Mouse (Mus musculus) megakaryocyte-erythroid progenitor cell, adult 5 weeks (primary cell): ENCODE measurements around the gene Scimp. TPM values are rescaled to one million over a fixed set of nuclear protein-coding genes. Genes with fewer than 3 reads are reported as not detected.

Source experiments
- polyA plus RNA-seq: library from polyadenylated mRNA; stranded (reverse); fragments of >175 nt; gene quantifications from 2 replicates; pipeline ENCODE4 v1.2.3, GENCODE M21; 2012

The Scimp gene
- polyA plus RNA-seq = not detected in 2 replicates

DNA sequence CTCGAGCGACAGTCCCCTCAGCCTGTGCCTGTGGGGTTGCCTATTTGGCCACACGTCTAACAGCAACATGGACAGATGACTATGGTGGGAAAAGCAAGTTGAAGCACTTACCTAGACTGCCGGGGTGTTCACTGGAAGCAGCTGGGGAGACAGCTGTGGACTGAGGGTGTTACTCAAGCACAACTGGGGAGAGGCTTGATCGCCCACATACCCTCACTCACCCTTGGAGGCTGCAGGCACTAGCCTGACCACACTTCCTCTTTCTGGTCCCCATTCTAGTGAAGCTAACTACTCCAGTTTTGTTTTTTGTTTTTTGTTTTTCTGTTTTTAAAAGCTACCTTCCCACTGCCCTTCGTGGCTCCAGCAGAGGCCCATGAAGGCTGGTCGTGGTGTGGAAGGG, at the start of gene Scimp:
Gene Scimp, minus strand, starts transcription at position 222 of the 400 bp plus-strand sequence.

GRCm38 (mm10) chr11:70844559-70845456, 32.4 kb upstream of the Scimp start, which contains the start of gene Rabep1:
Rabep1 (plus strand) TSS chr11:70844778.

DNA sequence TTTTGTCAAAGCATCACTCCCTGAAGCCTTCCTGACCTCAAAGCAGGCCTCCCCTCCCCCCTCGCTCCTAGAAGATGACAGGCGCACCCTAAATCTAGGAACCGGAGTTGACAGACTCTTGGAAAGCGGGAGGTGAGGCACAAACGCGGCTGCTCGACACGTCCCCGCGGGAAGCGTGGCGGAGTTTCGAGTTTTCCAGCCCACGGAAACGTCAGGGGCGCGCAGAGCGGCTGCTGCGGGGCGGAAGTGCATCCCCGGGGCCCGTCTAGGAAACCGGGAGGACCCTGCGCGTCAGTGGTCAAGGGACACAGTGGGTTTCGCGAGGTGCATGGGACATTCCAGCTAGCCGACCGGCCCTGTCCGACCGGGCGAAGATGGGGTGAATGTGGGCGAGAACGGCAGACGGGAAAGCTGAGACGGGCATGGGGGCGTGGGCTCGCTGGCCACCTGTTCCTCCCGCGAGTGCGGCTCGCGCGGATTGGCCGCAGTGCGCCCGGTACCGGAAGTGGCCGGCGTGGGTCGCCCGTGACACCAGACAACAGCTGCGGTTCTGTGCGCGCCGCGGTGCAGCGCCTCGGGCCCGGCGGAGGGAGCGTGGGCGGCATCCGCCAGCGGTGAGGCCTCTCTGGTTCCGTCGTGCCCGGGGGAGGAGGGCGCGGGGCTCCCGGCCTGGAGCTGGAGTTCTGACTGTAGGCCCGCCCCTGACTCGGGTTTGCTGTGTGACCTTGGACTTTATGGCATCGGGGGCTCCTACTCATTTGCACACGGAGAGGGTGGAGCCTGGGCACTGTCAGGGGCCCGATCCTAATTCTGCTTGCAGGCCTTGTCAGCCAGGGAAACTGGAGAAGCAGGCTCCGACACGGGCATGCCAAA, 48.2 kb downstream of the Scimp start, which contains the start of gene Zfp3:
Gene Zfp3, plus strand, starts transcription at position 274 of the 873 bp plus-strand sequence.

Other genes with a start within 250 kb of the Scimp start
- gene Mink1, start 249.7 kb downstream of the Scimp start, polyA plus RNA-seq = 117 and 179 TPM in 2 replicates
- 0.17 TPM in 1 of 2 replicates, not detected in the other for gene 4930544D05Rik, start 196.7 kb downstream of the Scimp start, polyA plus RNA-seq
- 1.0 and 1.2 TPM in 2 replicates for gene Chrne, start 193.4 kb downstream of the Scimp start, polyA plus RNA-seq
- gene Gp1ba, start 173.5 kb downstream of the Scimp start, polyA plus RNA-seq = 3.5 and 6.6 TPM in 2 replicates
- gene Rnf167, start 165.4 kb downstream of the Scimp start, polyA plus RNA-seq = 78.2 and 81.9 TPM in 2 replicates
- gene Slc25a11, start 165.1 kb downstream of the Scimp start, polyA plus RNA-seq = 60.3 and 74.3 TPM in 2 replicates
- gene Pfn1, start 157.9 kb downstream of the Scimp start, polyA plus RNA-seq = 3,087 and 3,292 TPM in 2 replicates
- 3.1 and 4.0 TPM in 2 replicates for gene Eno3, start 155.4 kb downstream of the Scimp start, polyA plus RNA-seq
- gene Spag7, start 143.2 kb downstream of the Scimp start, polyA plus RNA-seq = 143 and 161 TPM in 2 replicates
- 24.6 and 31.2 TPM in 2 replicates for gene Camta2, start 124.5 kb downstream of the Scimp start, polyA plus RNA-seq
- gene Inca1, start 112.4 kb downstream of the Scimp start, polyA plus RNA-seq = not detected in 2 replicates
- 18.0 and 20.3 TPM in 2 replicates for gene Kif1c, start 112.0 kb downstream of the Scimp start, polyA plus RNA-seq
- 1.4 and 1.6 TPM in 2 replicates for gene Zfp3, start 48.4 kb downstream of the Scimp start, polyA plus RNA-seq
- 14.1 and 14.7 TPM in 2 replicates for gene Rabep1, start 32.2 kb upstream of the Scimp start, polyA plus RNA-seq
- 48.8 and 50.1 TPM in 2 replicates for gene Nup88, start 157.4 kb upstream of the Scimp start, polyA plus RNA-seq
- gene Rpain, start 157.6 kb upstream of the Scimp start, polyA plus RNA-seq = 10.0 and 15.1 TPM in 2 replicates
- 585 and 621 TPM in 2 replicates for gene C1qbp, start 170.4 kb upstream of the Scimp start, polyA plus RNA-seq
- gene Dhx33, start 191.9 kb upstream of the Scimp start, polyA plus RNA-seq = 12.1 and 15.0 TPM in 2 replicates
- gene Mis12, start 207.0 kb upstream of the Scimp start, polyA plus RNA-seq = 1.7 and 2.4 TPM in 2 replicates
- 16.6 and 25.7 TPM in 2 replicates for gene Derl2, start 207.3 kb upstream of the Scimp start, polyA plus RNA-seq
- 0.11 TPM in 1 of 2 replicates, not detected in the other for gene 6330403K07Rik, start 220.9 kb upstream of the Scimp start, polyA plus RNA-seq